Mouse (Mus musculus): Measurements from ENCODE around the gene Nus1.

GRCm38 (mm10) chr10:52423097-52423496 lies 5.8 kb downstream of the Nus1 start:
- TF ChIP-seq POLR2A (IDR thresholded peaks at IDR 0.05; ENCODE audit: low read depth, low read length): no peak
- TF ChIP-seq CTCF (IDR thresholded peaks at IDR 0.05; ENCODE audit: borderline replicate concordance, insufficient read depth, low read length): no peak

Data from embryonic fibroblast, embryonic 13.5 days (primary cell).